Mouse (Mus musculus) Patski (cell line): ENCODE data around the gene Ldlrap1. TPM values are rescaled to one million over a fixed set of nuclear protein-coding genes. Genes with fewer than 3 reads are reported as not detected.

Source experiments
- ATAC-seq: fragments of 100-300 bp; one replicate; pipeline ENCODE4 v1.8.0; 2021
- CTCF ChIA-PET: fragments of 350-600 bp; sonication (Branson Sonifier 250); formaldehyde crosslinking; loops from one replicate; lab custom pipeline; 2022; ENCODE audit warnings: inconsistent platforms; lab: Charles Lee
- POLR2A ChIA-PET: fragments of 350-600 bp; sonication (Branson Sonifier 250); formaldehyde crosslinking; loops from one replicate; lab custom pipeline; 2022; ENCODE audit warnings: antibody characterized with exemption, inconsistent platforms; lab: Charles Lee
- DNase-seq: peaks from one replicate; pipeline ENCODE4 v3.0.0-alpha.2; 2011; ENCODE audit warnings: low read depth, low spot score
- H3K27me3 ChIP-seq: fragments of 371-371 bp; one replicate; pipeline ENCODE4 v1.5.1; 2021
- CTCF ChIP-seq: fragments of 100-300 bp; IDR thresholded peaks from one replicate; pipeline ENCODE4 v1.5.1; 2021
- in situ Hi-C: fragments of 300-500 bp; cut with MboI; formaldehyde crosslinking; loops from 3 replicates; pipeline ENCODE4 v1.11.1; 2018; ENCODE audit warnings: low pct_unique_long_range_greater_than_20kb, mixed read lengths
- polyA plus RNA-seq: library from polyadenylated mRNA; unstranded; gene quantifications from one replicate; pipeline ENCODE4 v1.2.3, GENCODE M21; 2021

Gene Ldlrap1
- polyA plus RNA-seq, 1 experiment from 2014 or later, result 17.1 TPM

DNA sequence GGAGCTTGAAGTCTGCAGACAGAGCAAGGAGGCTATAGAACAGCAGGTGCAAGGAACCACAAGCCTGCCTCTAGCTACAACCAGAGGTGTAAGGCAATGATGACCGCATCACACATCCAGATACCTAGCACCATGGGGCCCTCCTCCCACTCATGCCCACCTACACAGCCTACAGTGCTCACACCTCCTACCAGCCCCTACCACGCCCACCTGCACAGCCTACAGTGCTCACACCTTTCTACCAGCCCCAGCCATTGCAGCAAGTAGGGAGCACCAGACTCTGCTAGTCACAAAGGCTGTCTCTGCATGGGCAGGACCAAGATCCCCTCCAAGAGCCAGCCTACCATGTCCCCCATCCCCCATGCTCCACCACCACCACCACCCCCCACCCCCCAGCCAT, 66.9 kb downstream of the Ldlrap1 start:
- H3K27me3 ChIP-seq, result no peaks in the 10 kb centered on the region
- in situ Hi-C loops, result loop anchor here (5.0 kb wide), 1 partner anchor 64 kb away; no protein-coding TSS in a partner anchor

DNA sequence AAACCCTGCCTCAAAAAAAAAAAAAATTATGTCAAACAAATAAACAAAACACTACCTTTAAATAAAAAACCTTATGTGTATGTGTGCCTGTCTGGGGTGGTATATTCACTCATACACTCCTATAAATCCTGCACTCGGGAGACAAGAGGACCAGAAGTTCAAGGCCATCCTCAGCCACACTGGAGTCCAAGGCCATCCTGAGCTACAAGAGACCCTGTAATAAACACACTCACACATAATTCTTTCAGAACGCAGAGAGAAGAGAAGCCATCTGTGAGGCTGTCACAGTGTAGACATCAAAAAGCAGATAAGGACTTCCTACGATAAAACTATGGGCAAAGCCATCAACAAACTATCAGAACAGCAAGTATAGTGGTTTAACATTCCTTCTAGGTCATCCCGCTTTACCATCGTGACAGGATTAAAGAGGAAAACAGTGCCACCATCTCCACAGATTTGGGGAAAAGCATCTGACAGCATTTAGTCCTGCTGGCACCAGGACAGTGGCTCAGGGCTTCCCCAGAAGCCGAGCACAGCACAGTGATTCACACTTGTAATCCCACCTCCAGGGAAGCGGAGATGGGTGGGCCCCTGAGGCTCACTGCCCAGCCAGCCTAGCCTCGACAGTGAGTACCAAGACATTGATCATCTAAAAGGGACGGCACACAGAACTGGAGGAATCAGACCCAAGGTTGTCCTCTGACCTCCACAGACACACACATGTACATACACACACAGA, 74.5 kb downstream of the Ldlrap1 start:
- no peak for DNase-seq
- ATAC-seq, result no peak
- H3K27me3 ChIP-seq, result no peaks in the 10 kb centered on the region
- in situ Hi-C loops, result no loop called here
- no peak for TF ChIP-seq CTCF
- POLR2A ChIA-PET, result no interaction called here
- CTCF ChIA-PET, result interaction anchor here (1.0 to 1.2 kb wide), 3 partner anchors 9 to 17 kb away, joined by 3 read pairs; no protein-coding TSS in a partner anchor

More for the DNA sequence above, 66.9 kb downstream of the Ldlrap1 start:
- ChIA-PET CTCF (interaction anchor here (0.7 kb wide), 1 partner anchor 134 kb away, joined by 3 read pairs; no protein-coding TSS in a partner anchor), POLR2A (no interaction called here)
- TF ChIP-seq CTCF, result no peak
- ATAC-seq (no peak), DNase-seq (no peak)

DNA sequence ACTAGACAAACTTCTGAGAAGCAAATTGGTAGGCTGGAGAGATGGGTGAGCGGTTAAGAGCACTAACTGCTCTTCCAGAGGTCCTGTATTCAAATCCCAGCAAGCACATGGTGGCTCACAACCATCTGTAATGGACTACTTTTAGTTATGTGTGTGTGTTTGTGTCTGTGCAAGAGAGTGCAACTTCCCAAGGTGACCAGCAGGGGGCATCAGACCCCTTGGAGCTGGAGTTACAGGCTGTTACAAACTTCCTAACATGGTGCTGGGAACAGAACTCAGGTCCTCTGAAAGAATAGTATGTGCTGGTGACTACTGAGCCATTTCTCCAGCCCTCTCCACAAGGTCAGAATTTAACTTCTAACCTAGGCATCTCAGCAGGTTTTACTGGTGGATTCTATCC, 75.4 kb downstream of the Ldlrap1 start:
- H3K27me3 ChIP-seq, result no peaks in the 10 kb centered on the region
- TF ChIP-seq CTCF, result no peak
- DNase-seq (no peak), ATAC-seq (no peak)
- in situ Hi-C loops, result no loop called here
- ChIA-PET CTCF (interaction anchor here (1.0 to 1.2 kb wide), 2 partner anchors 9 to 16 kb away, joined by 3 read pairs; no protein-coding TSS in a partner anchor), POLR2A (no interaction called here)

Other genes with a start within 250 kb of the Ldlrap1 start
- 69.4 TPM for gene Mtfr1l, start 232.6 kb downstream of the Ldlrap1 start, polyA plus RNA-seq
- gene Selenon, start 215.9 kb downstream of the Ldlrap1 start, polyA plus RNA-seq, result 45.3 TPM
- gene Man1c1, start 63.7 kb downstream of the Ldlrap1 start, polyA plus RNA-seq, result 16.2 TPM
- 27.0 TPM for gene Maco1, start 85.3 kb upstream of the Ldlrap1 start, polyA plus RNA-seq
- gene Rhd, start 96.5 kb upstream of the Ldlrap1 start, polyA plus RNA-seq, result 0.08 TPM
- gene Tmem50a, start 147.0 kb upstream of the Ldlrap1 start, polyA plus RNA-seq, result 98.5 TPM
- 237 TPM for gene Rsrp1, start 155.6 kb upstream of the Ldlrap1 start, polyA plus RNA-seq
- gene Syf2, start 162.9 kb upstream of the Ldlrap1 start, polyA plus RNA-seq, result 73.5 TPM